Mouse (Mus musculus) embryo, embryonic 9.5 days (tissue): ENCODE data around the gene Kcng4.

Experiments used
- DNase-seq: peaks from one replicate; pipeline ENCODE4 v3.0.0-alpha.2; 2017; ENCODE audit errors: extremely low spot score

Gene Kcng4

DNA sequence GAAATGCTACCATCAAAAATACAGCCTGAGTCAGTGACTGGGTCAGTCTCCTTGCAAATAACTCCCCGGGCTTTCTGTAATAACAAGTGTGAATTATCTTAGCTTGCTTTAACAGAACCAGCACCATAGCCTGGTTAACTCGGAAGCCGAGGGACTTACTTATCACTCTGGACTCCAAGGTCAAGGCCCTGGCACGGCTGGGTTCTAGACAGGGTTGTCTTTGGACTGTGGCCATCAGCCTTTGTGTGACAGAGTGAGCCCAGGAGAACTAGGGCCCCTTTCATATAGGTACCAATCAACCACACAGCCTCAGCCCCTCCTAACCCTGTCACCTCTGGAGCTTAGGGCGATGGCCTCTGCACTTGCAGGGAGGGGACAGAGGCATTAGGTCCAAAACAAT is 5.6 kb upstream of the Kcng4 start:
- no peak for DNase-seq

DNA sequence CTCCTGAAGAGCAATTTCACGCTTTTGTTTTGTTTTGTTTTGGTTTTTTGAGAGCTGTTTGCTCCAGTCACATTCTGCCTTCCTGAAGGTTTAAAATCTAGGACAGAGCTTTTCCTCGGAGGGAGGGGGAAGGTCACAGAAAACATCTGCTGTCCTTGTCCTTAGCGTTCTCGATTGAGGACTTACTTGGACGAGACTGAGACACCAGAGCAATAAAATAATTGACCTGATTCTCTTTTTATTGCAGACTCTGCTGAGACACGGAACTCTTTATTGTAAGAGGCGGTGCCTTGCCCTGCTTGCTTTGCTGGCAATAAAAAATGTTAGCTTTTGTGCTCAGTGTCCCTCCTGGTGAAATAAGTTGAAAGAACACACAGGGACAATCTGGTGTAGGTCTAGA is 4.3 kb upstream of the Kcng4 start:
- DNase-seq, result no peak

DNA sequence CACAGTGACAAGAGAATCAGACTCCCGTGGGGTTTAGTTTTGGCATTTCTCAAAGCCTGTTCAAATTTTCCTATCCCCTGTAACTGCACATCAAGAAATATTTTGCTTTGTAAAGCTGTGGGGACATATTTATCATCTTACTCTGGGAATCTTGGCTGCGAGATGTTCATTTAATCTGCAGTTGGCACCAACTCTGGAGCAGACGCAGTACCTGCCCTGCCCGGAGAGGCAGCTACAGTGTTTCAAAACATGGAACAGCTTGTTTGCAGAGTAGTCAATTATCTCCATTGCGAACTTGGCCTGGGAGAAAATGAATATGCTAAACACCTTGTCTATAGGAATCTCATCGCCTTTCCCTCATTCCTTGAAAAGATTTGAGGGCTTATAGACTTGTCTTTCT is 2.8 kb upstream of the Kcng4 start:
- DNase-seq, result no peak

DNA sequence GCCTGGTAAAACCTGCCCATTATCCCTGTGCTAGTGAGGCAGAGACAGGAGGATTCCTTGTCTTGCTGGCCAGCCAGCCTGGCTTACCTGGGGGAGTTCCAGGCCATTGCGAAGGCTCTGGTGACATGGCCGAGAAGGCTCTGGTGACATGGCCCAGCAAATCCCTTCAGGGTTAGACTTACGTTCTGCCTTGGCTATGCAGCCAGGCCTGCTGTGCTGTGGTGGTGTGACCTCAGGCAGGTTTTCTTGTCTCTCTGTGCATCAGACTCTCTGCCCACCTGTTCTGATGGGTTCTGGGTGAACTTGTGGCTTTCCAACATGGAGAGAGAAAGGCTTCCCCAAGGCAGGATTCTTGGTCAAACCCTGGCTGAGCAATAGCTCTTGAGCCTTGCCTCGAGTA is 1.9 kb upstream of the Kcng4 start:
- no peak for DNase-seq

DNA sequence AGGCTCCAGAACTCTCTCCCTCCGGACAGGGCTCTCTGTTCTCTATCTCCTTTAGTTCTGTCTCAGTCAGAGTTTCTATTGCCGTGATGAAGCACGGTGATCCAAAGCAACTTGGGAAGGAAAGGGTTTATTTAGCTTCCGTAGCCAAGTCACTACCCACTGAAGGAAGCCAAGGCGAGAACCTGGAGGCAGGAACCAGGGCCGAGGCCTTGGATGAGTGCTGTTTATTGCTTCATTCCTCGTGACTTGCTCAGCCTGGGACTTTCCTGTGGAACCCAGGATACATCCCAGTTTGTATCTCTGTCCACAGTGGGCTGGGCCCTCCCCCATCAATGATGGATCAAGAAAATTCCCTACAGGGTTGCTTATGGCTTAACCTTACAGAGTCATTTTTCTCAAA is 1.3 kb upstream of the Kcng4 start:
- DNase-seq, result no peak

DNA sequence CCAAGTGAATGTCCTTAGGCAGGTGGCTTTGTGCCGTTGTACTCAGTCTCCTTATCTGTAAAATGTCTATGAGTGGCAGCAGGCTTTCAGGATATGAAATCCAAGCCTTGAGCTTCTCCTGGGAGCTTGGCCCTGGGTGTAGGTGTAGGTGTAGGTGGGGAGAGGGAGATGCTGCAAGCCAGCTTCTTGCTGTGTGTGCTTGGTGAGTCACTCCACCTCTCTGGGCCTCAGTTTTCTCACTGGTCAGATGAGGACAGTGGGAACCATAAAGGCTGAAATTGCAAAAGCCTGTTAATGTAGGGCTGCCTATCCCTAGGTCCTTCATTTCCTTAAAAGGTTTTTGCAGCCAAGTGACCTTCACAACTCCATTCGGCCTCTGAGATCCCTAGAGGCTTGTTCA is 478 bp upstream of the Kcng4 start:
- DNase-seq, result no peak

DNA sequence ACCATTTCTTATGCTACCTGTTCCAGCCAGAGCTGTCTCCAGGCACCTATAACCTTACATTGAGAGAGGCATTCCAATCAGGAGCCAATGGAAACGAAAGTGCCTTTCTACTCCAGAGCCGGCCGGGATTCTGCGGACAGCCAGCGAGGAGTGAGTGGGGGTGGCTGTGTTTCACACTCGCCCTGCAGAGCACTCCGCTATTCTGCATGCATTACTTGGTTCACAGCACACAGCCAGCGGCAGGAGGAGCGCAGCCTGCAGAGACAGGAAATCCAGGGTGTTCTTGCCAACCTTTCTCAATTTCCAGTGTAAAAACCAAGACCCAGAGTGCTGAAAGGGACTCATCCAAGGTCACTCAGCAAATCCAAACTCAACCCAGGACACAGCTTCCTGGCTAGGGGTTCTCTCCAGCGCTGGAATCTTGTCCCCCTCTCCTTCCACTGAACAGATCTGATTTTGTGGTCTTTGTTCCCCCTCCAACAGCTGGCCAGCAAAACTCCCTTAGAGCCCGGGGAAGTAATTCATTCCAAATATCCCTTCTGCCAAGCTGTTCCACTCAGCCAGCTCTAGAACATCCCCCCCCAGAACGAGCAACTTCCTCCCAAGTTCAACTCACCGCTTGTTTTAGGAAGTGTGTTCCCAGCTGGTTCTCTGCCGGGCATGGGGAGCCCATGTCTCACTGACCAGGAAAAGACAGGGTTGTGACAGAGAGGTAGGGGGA is 704 bp downstream of the Kcng4 start:
- no peak for DNase-seq

DNA sequence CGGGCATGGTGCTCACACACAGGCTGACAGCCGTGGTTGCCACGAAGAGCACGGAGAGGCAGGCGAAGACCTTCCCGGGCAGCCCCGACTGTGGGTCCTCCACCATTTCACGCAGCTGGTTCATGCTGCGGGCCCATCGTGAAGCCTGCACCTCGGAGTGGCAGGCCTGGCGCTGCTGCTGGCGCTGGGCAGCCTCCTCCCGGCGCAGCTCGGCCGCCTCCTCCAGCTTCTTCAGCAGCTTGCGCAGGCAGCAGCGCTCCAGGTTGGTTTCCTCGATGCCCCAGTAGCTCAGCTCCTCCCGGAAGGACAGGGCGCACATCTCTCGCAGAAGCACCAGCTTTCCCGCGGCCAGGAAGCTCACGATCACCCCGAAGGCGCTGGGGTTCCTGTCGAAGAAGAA is 2.6 kb downstream of the Kcng4 start:
- DNase-seq, result no peak

DNA sequence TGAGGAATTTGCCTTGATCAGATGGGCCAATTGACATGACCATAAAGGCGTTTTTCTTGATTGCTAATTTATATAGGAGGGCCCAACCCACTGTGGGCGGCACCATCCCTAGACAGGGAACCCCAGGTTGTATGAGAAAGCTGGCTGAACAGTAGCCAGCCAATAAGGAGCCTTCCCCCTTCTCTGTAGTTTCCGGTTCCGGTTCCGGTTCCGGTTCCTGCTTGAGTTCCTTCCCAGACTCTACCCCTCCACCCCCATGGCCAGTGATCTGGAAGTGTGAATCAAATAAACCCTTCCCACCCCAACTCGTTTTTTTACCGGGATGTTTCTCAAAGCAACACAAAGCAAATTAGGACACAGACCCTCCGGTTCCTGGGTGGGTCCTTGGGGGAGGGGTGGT is 3.2 kb downstream of the Kcng4 start:
- no peak for DNase-seq

DNA sequence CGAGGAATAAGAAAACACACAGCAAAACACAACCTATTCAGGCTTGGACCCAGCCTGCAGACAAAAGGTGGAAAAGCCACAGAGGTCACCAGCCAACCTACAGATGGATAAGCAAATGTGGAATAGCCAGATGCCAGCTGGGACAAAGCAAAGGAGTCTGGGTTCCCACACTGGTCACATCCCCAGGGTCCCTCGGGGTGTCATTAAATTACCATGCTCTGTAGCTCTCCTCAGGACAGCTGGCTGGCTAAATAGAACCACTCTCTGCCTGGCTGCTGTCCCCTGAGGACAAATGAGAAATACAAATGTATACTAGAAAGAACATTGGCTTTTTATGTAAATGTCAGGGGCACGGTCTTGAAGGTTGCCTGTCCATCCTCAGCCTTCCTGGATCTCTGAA is 4.6 kb downstream of the Kcng4 start:
- DNase-seq, result no peak

DNA sequence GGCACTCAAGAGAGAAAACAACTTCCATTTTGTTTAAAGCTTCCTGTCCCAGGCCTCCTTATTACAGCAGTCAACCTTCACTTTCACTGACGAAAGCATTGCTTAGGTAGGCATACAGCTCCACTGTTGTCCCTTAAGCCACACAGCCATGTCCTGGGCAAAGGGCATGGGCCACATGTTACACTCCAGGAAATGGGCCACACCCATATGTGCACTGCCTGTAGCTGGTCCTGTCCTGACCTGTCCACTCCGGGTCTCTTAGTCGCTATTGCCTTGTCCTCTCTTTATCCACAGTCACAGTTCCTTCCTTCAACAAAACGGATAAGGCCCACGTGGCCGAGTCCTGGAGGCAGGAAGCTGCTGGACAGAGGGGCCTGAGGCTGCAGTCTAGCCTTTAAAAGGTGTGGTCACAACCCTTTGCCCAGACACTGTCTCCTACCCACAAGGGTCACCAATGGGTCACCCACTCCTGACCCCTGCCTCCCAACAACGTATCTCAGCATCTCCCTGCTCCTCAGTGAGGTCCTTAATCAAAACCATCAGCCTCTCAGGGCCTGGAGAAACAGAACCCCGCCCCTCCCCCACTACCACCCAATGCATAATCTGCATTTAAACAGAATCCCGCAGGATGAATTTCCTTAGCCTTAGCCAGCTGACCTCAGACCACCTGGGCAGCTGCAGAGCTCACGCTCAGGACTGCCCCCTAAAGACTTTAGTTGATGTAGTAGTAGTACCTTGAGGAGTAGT is 7.7 kb downstream of the Kcng4 start:
- DNase-seq, result peak; percentile 60

DNA sequence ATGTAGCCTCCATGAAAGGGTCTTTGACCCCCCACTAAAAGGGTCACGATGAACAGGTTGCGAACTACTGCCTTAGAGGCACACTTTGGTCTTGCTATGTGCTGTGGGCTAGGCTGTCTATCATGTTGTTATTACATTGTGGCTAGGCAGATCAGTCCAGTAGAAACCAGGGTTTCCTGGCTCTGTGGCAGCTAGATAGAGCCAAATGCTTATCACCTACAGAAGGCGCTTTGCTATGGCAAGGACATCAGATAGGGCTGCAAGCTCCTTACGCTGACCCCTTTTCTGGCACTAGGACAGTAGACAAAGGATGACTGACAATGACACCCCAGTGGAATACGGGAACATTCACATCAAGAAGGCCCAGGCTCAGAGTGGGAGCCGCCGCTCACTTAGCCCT is 8.3 kb downstream of the Kcng4 start:
- DNase-seq, result no peak

DNA sequence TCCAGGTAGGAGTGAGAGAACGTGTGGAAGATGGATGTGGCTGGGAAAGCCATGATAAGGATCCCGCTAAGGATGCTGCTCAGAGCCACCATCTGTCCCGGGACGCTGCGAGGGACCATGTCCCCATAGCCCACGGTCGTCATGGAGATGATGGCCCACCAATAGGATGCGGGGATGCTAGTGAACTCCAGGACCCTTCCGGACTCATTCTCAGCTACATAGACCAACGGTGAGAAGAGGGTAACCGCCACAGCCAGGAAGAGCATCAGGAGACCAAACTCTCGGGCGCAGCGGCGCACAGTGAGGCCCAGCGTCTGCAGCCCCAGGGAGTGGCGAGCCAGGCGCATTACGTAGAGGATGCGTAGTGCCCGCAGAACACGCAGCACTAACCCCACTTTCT is 9.7 kb downstream of the Kcng4 start:
- no peak for DNase-seq

DNA sequence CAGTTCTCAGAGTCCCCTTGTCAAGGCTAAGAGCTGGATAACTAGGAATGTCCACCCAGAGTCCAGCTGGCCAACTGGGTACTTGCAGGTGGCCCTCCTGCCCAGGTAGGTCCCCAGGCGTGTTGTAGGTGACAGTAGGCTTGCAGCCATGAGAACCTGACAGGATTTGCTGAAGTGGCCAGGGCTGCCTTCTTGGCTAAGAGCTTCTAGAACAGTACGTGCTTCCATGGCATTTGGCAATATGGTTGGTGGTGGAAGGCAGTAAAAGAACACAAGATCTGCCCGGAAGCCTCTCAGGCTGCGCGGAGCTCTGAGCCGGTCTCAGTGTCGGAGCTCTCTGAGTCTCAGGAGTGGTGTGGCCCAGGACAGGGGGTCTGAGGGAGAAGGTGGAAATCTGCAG is 10.6 kb downstream of the Kcng4 start:
- DNase-seq, result no peak

DNA sequence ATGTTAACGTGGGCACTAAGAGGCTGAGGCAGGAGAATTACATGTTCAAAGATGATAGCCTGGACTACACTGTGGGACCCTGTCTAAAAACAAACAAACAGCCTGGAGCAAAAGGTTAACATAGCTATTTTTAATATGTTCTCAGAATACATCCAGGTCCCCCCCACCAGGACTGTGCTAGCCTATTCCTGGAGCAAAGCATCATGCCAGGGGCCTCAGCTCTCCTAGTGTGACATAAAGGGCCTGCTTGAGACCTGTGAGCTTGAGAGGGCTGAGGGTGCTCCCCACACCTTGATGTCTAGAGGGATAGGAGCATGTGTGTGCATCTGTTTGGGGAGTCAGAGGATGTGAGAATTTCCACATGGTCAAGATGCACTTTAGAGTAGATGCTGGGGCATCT is 11.7 kb downstream of the Kcng4 start:
- no peak for DNase-seq

DNA sequence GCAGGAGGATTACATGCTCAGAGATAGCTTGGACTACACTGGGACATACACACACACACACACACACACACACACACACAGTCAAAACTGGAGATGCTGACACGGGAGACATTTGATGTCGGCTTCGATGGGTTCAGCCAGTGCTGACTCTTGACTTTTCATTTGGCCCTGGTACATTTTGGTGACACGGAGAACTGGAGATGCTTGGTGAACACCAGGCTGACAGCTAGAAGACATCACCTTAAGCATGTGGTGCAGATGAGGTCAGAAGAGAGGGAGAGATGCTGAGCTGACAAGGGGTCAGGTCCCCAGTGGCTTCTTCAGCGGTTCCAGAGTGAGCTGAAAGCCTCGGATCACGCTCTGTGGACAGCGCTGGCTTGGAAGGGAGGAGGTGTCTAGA is 12.4 kb downstream of the Kcng4 start:
- no peak for DNase-seq

DNA sequence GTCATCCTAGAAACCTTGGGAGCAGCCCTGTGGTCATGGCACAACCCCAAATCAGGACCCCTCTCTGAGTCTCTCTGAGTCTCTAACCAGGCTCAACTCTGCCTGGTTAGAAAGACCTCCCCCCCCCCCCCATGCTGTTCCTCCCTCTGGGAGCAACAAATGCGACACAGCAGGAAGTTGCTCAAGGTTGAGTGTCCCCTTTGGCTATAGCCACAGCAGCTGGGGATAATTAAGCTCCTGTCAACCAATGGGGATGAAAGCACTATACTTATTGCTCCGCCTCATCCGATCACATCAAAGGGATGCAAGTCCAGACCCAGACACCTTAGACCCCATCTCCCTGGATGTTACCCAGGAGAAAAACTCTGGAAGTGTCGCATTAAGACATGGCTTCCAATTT is 12.9 kb downstream of the Kcng4 start:
- no peak for DNase-seq

DNA sequence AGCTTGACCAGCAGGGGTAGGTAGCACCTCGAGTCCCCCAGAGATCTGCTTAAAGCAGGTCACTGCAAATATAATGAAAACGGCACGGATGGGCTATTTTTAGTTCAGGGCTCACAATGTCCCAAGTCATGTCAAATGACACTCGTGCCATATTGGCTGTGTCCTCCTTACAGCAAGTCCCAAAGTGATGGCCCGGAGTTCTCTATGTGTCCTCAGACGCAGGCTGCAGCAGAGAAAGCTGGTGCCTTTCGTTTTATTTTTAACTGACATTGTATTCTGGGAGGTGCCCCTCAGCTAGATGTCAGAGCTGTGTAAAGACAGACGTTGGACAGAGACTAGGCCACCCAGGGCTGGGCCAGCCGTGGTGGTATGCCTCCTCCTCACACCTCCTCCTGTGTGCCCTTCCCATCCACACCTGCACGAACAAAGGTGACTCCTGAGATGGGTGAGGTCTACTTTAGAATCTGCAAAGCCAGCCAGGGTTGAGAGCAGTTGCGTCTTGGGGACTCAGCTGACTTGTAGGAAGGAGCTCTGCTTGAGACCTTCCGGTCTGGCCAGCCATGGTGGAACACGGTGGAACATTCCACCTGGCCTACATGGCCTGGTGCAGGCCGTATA is 14.5 kb downstream of the Kcng4 start:
- DNase-seq, result no peak

DNA sequence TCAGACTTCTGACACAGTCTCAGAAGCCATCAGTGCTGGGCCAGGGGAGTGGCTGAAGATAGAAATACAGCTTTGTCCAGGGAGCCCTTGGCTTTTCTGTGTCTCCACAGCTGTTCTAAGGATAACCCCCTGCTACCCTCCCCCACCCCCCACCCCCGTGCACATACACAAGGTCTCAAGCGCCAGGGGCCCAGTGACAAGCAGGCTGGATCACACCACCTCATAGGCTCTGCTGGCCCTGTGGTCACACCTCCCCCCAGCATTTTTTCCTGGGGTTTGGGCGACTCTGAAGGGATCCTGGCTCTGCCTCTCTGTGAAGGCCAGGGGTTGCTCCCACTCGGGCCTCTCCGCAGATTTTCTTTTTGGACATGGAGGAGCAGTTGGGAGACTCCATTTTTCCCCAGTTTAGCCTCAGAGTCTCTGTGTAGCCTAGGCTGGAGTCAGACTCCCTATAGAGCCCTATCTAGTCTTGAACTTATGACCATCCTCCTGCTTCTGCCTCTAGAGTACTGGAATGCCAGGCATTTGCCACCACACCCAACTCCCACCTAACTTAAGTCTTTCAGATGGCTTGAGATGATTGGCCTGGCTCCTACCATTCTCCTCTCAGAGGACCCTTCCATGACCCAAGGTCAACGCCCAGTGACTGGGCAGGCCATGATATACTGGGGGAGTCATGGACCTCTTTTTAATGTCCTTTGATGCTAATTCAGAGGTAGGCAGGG is 15.2 kb downstream of the Kcng4 start:
- no peak for DNase-seq

DNA sequence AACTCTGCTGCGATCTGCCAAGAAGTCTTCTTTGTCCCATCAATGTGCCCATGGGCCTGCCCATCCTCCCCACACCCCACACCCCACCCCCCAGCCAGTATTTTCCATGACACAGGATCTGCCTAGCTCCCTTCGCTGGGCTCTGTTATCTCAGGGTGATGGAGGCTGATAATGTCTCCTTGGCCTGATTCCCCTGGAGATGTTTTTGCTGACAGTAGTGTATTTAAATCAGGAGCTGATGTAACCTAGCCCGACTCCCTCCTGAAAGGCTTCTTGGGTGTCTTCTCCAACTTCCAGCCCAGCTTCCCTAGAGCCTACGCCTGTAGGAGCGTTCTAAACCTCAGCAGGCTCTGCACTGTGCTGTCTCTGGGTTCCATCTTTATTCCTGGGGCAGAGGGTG is 16.6 kb downstream of the Kcng4 start:
- DNase-seq, result no peak

DNA sequence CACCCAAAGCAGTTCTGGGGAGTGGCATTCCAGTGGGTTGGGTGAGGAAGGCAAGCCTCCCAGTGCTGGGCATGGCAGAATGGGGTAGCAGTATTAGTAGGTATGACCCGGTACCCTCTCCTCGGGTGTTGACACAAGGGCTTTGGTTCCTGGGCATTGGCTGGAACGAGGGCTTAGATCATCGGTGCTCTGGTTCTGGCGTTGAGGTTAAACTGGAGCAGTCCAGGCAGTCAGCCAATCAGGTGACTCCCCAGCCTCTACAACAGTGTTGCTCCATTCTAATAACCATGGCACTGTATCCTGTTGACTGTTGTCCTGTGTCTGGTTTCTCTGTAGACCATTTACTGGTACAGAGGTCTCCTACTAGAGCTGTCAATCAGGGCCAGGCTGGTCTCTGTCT is 17.9 kb downstream of the Kcng4 start:
- DNase-seq, result no peak

DNA sequence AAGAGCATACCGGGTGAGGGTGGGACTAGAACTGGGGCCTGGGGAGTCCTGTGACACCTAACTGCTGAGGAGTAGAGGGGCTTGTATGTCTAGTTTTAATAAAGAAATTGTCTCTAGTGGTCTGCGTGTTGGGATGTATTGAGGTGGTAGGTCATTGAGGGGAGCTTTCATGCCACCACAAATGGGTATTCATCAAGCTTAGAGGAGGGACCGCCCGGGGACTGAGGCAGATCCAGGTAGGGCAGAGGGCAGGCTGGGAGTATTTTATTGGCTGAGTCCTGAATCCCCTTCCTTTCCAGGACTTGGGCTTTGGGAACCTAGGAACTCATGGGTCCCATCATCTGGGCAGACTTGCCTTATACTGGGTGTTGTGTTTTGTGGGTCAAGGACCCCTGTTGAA is 18.7 kb downstream of the Kcng4 start:
- DNase-seq, result no peak

DNA sequence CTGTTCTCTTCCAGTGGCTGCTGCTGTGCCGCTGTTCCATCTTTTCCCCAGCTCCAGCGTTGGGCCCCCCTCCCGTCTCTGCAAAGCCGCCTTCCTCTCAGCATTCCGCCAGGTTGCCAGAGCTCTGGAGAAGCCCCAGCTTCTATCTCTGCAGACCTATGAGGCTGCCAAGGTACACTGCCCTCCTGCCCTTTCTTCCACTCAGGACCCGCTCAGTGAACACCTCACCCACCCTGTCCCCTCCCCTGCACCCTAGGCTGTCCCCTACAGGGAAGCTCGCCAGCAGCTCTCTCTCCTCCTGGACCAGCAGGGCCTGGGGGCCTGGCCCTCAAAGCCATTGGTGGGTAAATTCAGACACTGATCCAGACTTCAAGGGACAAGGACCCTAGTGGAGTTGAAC is 19.1 kb downstream of the Kcng4 start:
- DNase-seq, result no peak
